Mouse (Mus musculus): Measurements from ENCODE around the gene Tex22. TPM values are rescaled to one million over a fixed set of nuclear protein-coding genes. Genes with fewer than 3 reads are reported as not detected.

Gene Tex22
- 0.52 TPM in 1 of 2 replicates, not detected in the other for polyA plus RNA-seq (2012; ENCODE audit: low replicate concordance)

GRCm38 (mm10) chr12:113074329-113075062 lies at the start of gene Tex22:
Tex22 (plus strand) TSS chr12:113074502.

DNA sequence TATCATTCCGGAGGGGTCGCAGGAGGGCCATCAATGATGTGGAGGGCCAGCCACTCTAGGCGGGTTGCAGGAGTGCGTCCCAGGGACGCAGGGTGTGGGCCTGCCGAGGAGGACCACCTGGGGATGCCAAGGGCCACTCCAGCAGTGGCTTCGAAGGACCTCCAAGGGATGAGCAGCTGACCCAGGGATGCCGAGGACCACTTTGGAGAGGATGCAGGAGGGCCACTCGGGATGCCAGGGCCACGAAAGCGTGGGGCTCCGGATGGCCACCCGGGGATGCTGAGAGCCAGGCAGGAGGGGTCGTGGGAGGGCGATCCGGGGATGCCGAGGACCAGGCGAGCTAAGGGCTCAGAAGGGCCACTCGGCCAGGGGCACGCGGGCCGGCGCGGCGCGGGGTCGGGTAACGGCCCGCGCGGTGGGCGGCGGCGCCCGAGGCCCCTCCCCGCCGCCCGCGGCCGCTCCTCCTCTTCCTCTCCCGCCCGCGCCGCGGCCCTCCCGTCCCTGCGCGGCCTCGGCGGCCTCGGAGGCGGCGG lies 23.5 kb downstream of the Tex22 start, which contains the start of gene Mta1:
TSS of gene Mta1 (plus strand) at position 530 of the 533 bp plus-strand sequence.

Other genes starting within 250 kb of the Tex22 start
- gene Cdca4, start 245.1 kb upstream of the Tex22 start, polyA plus RNA-seq (2012; ENCODE audit: low replicate concordance) = 11.9 and 32.7 TPM in 2 replicates
- 1.8 and 1.9 TPM in 2 replicates for gene Gpr132, start 206.3 kb upstream of the Tex22 start, polyA plus RNA-seq (2012; ENCODE audit: low replicate concordance)
- gene Jag2, start 144.7 kb upstream of the Tex22 start, polyA plus RNA-seq (2012; ENCODE audit: low replicate concordance) = 0.69 and 1.1 TPM in 2 replicates
- 2.9 and 5.3 TPM in 2 replicates for gene Nudt14, start 132.4 kb upstream of the Tex22 start, polyA plus RNA-seq (2012; ENCODE audit: low replicate concordance)
- 48.7 and 111 TPM in 2 replicates for gene Btbd6, start 98.0 kb upstream of the Tex22 start, polyA plus RNA-seq (2012; ENCODE audit: low replicate concordance)
- 27.5 and 38.0 TPM in 2 replicates for gene Brf1, start 73.8 kb upstream of the Tex22 start, polyA plus RNA-seq (2012; ENCODE audit: low replicate concordance)
- gene Pacs2, start 60.0 kb upstream of the Tex22 start, polyA plus RNA-seq (2012; ENCODE audit: low replicate concordance) = 19.1 and 21.8 TPM in 2 replicates
- 201 and 241 TPM in 2 replicates for gene Mta1, start 23.8 kb downstream of the Tex22 start, polyA plus RNA-seq (2012; ENCODE audit: low replicate concordance)
- gene Crip2, start 65.7 kb downstream of the Tex22 start, polyA plus RNA-seq (2012; ENCODE audit: low replicate concordance) = 323 and 454 TPM in 2 replicates
- 52.7 and 79.4 TPM in 2 replicates for gene Crip1, start 71.8 kb downstream of the Tex22 start, polyA plus RNA-seq (2012; ENCODE audit: low replicate concordance)
- 22.7 and 39.4 TPM in 2 replicates for gene Tedc1, start 81.9 kb downstream of the Tex22 start, polyA plus RNA-seq (2012; ENCODE audit: low replicate concordance)
- gene Tmem121, start 111.4 kb downstream of the Tex22 start, polyA plus RNA-seq (2012; ENCODE audit: low replicate concordance) = 1.2 and 3.0 TPM in 2 replicates

Data from leukemia stem cell, adult 10-12 weeks (primary cell).